Mouse (Mus musculus) hematopoietic stem cell, adult 5-6 weeks (primary cell): ENCODE measurements around the gene Fmo5. TPM values are rescaled to one million over a fixed set of nuclear protein-coding genes. Genes with fewer than 3 reads are reported as not detected.

Source experiments
- ATAC-seq, 2 experiments: fragments of 125-278 bp in 1 of 2; replicated peaks in 1 of 2; 2 replicates each; pipeline ENCODE4 v1.8.0; 2016 to 2017; ENCODE audit warnings: inconsistent platforms in 2 of 2, mild to moderate bottlenecking in 2 of 2, moderate number of reproducible peaks in 2 of 2, low read depth in 1 of 2, moderate TSS enrichment in 1 of 2; ENCODE audit not compliant: low FRiP score in 2 of 2, poor library complexity in 2 of 2, severe bottlenecking in 2 of 2, insufficient read depth in 1 of 2, low TSS enrichment in 1 of 2
- total RNA-seq: library from RNA; stranded (forward); fragments of 172-1452, 232-1000 nt; gene quantifications from 2 replicates; pipeline ENCODE4 v1.2.3, GENCODE M21; 2017

Gene Fmo5
- total RNA-seq, 1 experiment from 2014 or later = 11.3 TPM

DNA sequence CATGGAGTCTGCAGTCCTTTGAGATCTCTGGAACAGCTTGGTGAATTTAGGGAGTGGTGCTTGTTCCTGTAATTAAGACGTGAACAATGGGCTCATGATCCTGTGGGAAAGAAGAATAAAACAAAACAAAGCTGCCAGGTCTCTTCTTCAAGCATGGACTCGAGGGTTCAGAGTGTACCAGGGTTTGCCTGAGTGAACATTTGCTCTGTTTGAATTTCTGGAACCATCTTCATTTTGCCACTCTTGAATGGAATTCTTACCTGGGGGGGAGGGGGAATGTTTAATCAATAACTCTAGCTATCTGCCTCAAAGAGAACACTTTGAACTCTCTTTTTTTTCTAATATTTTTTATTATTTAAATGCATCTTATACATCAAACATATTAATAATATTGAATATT lies 4.0 kb upstream of the Fmo5 start:
- no peak for ATAC-seq

DNA sequence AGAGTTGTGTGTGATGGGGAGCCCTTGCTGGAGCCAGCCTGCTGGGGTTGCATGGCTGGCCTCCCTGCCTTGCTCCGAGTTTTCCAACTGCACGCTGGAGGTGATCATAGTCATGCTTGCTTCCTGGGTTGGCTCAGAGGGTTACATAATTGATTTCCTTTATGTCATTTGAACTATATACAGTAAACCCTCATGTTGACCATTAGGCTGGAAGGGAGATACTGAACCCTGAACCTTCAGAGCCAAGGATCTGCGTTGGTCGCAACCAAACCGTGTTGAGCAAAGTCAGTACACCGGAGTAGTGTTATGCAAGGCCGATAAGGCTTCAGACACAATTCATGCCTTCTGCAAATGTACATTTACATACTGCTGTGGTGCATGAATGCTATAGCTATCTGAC lies 711 bp upstream of the Fmo5 start:
- peak in 1 of 2 experiments; percentile 23; a peak in 1 of 4 replicates for ATAC-seq

DNA sequence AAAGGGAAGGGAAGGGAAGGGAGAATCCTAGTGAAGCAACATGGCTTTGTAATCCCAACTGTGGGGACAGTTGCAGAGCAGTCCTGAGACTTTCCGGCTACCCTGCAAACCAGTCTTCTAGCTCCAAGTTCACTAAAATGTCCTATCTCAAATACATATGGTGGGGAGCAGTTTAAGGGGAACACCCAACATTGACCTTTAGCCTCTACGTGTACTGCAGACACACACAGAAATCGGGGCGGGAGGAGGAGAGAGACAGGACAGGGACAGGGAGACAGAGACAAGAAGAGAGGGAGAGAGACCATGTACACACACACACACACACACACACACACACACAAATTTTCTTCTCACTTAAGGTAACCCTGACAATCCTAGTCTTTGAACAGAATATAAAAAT lies 1.3 kb downstream of the Fmo5 start:
- ATAC-seq = no peak

DNA sequence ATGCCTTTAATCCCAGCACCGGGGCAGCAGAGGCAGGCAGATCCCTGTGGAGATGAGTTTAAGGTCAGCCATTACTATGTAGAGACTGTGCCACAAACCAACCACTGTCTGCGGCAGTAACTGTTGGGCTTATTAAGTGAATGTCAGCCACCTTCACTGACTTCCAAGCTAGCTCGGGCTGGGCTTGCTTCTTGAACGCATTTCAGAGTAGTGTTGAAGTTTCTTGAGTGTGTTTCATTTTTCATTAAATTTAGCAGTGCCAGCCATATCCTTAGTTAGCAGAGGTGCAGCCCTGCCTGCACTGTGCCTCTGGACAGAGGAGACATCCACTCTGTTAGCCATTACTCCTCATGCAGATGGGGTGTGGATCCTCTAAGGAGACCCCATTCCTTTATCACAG lies 2.1 kb downstream of the Fmo5 start:
- ATAC-seq = no peak

DNA sequence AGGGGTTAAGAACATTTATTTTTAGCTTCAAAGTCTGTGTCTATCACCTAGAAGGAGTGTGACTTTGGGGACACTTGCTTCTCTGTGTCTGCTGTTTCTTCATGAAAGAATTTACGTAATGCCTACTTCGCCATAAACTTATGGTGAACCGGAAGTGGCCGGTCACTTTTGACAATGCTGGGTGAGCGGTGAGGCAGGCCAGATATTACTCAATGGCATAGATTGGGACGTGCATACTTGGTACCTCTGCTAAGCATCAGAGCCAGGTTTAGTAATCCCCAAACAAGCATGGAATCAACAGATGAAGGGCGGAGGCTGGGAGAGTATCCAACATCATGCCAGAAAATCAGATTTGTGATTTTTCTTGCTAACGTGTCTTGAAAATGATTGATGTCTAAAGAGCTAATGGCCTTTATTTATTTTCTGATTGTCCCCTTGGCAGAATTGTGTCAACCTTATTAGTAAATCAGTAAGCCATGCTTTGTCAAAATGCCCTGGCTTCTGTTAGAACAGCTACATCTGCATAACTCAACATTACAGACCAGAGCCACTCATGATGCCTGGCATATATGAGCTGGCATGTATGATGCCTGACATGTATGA lies 2.8 kb downstream of the Fmo5 start:
- ATAC-seq = peak in 1 of 2 experiments; percentile 20; a peak in 1 of 4 replicates

DNA sequence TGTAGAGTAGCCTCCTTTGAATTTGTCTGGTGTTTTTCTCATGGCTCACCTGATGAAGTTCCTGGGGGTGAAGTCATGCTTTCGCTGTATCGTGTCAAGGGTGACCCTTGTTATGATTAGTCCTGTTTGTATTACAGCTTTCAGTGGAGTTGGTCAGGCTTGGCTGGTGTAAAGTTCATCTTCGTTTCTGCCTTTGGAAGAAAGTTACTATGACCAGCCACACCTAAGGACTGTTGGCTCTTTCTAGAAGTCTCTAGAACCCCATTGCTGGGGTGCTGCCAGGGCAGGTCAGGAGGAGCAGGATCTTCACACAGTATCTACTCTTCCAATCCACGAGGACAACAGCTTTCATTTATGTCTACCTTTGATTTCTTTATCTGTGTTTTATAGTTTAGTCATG lies 4.9 kb downstream of the Fmo5 start:
- no peak for ATAC-seq

DNA sequence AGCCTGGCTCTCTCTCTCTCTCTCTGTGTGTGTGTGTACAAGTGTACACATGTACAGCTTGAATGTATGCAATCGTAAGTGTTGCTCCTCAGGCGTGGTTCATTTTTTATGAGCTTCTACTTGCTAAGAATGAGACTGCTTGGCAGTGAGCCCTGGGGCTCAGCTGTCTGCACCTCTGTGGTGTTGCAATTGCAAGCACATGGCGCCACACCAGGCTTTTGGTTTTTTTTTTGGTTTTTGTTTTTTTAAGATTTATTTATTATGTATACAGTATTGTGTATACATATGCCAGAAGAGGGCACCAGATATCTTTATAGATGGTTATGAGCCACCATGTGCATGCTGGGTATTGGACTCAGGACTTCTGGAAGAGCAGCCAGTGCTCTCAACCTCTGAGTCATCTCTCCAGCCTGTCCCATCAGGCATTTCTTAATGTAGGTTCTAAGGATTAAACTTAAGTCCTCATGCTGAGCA lies 5.7 kb downstream of the Fmo5 start:
- ATAC-seq = no peak; a peak in 1 of 4 replicates

DNA sequence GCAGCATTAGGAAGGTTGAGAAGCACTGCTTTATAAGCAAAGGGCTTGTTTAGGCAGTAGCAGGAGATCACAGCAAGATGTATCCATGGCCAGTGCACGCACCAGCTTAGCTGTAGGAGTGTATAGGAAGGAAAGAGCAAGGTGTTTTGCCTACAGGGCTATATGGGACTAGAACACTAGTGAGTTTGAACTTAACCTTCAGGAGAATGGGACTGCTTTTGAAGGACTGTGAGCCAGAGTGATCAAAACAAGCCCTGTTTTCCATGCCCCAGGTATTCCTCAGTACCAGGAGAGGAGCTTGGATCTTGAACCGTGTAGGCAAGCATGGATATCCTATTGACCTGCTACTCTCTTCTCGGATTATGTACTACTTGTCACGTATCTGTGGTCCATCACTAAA lies 12.8 kb downstream of the Fmo5 start:
- no peak for ATAC-seq

DNA sequence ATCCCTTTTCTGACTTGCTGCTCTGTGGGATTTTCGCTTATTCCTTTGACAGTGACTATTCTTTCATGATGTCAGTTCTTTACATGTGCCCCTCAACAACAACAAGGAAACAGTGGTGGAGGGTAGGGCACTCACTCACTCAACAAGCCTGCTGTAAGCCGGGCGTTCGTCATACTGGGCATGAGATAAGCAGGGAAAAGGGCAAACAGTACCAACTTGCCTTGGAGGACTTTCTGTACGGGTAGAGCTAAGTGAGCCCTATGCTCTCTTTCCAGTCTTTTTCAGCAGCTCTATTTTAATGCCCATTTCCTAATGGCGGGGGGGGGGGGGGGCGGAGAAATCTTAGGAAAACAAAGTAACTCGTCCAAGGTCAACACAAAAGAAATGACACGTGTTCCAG lies 13.4 kb downstream of the Fmo5 start:
- no peak for ATAC-seq

DNA sequence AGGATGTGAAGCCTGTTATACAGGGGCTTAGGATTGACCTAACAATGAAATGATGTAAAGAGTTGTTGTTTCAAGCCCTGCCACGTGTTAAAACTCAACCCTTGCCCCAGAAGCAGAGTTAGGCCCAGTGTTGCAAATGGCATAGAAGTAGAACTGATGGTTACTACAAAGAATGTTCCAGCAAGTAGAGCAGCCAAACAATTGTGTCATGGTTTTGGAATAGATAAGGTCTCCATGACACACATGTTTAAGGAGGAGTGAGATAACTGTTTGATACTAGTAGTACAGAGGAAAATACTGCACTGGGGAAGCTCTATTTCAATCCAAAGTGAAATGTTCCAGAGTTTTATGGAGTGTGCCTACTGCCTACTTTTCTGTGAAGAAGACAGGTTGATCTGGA lies 19.9 kb downstream of the Fmo5 start:
- ATAC-seq = no peak

DNA sequence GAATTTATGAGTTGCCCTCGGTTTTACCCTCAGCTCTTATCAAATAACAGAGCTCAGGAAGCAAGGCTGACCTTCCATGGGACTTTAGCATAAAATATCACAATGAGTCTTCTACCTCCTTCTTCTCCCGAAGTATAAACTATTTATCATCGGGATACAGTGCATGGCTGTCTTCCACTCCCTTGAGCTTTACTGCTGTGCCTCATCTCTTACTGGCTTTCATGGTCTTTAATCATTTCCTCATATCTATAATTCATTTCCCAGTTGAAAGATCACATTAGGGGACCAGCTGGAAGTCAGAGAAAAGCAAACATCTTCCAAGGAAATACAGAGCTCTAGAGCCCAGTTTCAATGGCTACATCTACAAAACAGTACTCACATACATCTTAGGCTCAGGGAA lies 20.4 kb downstream of the Fmo5 start:
- ATAC-seq = no peak

DNA sequence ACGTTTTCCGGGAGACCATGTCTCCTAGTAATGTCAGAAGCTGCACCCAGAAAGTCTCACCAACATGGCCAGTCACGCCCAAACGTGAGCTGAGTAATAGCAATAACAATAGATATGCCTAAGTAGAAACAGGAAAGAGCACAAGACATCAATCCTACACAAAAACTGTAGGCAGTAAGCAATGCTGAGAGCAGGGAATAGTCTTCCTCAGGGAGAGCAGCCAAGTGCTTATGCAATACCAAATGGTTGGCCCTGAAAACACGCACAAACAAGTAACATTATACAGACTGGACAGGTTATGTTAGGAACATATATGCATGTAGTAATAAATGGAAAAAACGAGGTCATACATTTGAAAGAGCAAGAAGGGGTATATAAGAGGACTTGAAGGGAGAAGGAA lies 20.9 kb downstream of the Fmo5 start:
- no peak for ATAC-seq

DNA sequence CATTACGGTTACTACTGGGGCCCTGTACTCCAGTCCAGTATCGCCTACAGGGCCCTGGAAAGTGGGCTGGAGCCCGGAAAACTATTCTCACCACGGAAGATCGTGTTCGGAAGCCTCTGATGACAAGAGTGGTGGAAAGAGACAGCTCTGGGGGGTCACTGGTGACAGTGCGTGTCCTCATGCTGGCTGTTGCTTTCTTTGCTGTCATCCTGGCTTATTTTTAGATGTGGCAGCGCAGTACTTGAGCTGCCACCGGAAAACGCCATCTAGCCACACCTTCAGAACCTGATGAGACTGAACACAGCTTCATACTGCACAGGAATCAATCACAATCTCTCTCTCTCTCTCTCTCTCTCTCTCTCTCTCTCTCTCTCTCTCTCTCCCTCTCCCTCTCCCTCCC lies 23.0 kb downstream of the Fmo5 start:
- no peak for ATAC-seq

DNA sequence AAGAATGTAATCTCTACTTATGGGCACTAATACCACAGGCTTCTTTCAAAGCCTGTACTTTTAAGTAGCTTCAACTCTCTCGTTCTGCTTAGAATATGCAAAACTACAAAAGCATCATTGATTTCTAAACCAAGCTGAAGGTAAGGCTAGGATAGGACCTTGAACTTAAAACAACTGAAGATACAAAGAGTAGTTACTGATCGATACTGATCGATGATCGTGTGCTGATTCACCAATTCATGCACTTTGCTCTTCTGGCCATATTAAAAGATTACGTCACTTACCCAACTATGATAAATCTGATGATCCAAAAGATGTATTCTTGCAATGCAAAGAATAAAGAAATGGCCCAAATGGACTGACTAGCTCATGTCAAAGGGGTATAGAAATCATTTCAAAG lies 25.2 kb downstream of the Fmo5 start:
- no peak for ATAC-seq

DNA sequence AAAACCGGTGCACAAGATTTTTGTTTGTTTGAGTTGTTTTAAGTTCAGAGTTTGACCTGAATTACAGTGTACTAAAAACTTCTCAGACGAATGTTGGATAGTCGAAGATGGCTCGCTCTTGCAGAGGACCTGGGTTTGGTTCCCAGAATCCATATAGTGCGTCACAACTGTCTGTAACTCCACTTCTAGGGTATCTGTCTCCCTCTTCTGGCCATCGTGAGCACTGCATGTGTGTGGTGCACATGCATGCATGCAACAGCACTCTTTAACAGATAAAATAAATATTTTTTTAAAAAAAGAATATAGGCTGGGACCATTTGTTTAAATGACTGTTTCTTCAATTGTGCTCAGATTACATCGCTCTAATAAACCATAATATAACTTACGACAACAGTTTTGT lies 26.3 kb downstream of the Fmo5 start:
- ATAC-seq = no peak

DNA sequence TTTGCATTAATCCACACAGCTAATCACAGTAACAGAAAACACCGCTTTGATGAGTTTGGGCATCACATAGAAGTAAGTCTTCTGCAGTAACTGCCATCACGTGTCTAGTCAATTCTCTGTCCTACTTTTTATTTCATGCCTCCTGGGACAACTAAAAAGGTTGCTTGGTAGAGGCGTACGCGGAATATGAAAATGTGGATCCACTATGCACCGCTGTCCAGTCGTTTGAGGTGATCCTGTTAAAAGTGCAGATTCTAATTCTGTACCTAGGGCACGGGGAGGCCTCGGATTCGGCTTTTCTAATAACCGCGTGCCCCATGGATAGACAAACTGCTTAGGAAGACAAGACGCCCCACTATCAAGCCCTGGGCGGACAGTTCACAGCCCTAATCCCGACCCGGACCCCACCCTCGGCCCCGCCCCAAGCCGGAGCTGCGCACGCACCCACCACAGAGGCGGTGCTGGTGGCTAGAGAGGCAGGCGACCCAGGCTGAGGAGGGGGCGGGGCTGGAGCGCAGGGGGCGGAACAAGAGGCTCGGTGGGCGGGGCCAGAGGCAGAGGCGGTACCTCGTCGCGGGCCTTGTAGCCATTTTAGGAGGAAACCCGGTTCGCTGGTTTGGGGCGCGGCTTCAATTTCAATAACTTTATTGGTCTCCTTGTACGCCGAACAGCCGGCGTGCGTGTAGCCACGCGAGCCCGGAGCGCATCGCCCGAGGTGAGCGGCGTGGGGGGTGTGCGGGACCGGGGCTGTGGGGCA lies 29.2 kb downstream of the Fmo5 start, which contains the start of gene Prkab2:
Gene Prkab2, plus strand, starts transcription at position 539 of the 757 bp plus-strand sequence.
- peak; percentile 89 to 97 for ATAC-seq

DNA sequence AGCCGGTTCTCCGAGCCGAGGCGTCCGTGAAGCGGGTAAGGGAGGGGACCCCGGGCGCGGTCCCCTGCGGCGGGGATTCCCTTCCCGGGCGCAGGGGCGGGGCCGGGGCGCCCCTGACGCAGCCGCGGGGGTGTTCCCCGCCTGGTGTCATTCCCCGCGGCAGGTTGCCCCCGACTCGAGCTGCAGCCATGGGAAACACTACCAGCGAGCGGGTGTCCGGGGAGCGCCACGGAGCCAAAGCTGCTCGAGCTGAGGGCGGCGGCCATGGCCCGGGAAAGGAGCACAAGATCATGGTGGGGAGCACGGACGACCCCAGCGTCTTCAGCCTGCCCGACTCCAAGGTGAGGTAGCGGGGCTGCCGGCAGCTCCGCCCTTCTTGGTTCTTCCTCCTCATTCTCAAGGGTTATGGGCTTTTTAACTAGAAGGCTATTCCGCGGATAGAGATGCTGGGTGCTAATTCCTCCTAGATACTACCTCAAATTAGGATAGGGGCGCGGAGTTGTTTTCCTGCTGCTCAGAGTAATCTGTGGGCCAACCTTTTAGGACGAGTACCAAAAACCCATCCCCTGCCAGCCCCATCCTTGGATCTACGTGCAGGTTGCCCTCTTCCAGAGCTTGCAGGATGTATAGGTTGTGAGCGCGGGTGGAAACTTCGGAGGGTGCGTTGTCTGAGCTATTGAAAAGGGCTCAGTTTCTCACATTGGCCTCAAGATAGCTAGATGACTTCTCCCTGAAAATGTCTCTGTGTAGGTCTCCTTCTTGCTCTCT lies 30.0 kb downstream of the Fmo5 start:
- peak; percentile 10 to 29; a peak in 2 of 4 replicates for ATAC-seq

DNA sequence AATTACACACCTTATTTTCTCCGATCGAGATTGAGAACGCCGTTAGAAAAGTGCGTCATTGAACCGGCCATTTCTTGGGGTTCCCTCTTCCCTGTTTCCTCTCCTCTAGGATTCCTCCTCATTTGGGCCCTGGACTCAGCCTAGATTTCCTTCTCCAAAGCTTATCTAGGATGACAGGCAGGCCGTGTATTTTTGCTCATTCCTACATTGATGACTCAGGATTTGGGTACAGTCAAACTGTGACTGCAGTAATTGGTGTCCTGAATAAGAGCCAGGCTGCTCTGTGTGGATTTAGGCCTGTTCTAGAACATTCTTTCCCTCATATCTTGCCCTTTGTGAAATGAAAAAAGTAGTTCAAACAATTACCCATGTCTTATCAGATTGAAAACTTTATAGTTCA lies 31.1 kb downstream of the Fmo5 start:
- ATAC-seq = no peak
